Mouse (Mus musculus) heart, embryonic 16.5 days (tissue): ENCODE measurements at regions not wholly inside any gene's neighbourhood (a gene's known extent, or its start where the extent isn't known, plus 50 kb on each side); places are given as distances from the start of the nearest gene placed in this dataset. TPM values are rescaled to one million over a fixed set of nuclear protein-coding genes. Genes with fewer than 3 reads are reported as not detected.

Experiments
- ATAC-seq: fragments of 200-750 bp; cut with Nextera tagmentation; replicated peaks from 2 replicates; pipeline ENCODE4 v1.8.0; 2017; ENCODE audit warnings: moderate number of reproducible peaks; ENCODE audit not compliant: insufficient read depth, low FRiP score; ENCODE audit errors: extremely low read depth
- H3K27ac ChIP-seq: fragments of 300-500 bp; sonication (generic); 2 replicates; pipeline ENCODE4 v1.5.1; 2014; ENCODE audit warnings: mild to moderate bottlenecking, low read length, control low read depth, moderate library complexity
- H3K27me3 ChIP-seq: fragments of 300-500 bp; sonication (generic); 2 replicates; pipeline ENCODE4 v1.6.1; 2014; ENCODE audit warnings: low read length, mixed read lengths; ENCODE audit not compliant: control insufficient read depth, insufficient read depth
- H3K36me3 ChIP-seq: fragments of 300-500 bp; sonication (generic); 2 replicates; pipeline ENCODE4 v1.6.1; 2014; ENCODE audit not compliant: control insufficient read depth, insufficient read depth
- H3K4me1 ChIP-seq: fragments of 300-500 bp; sonication (generic); 2 replicates; pipeline ENCODE4 v1.6.1; 2014; ENCODE audit warnings: low read length, mixed read lengths; ENCODE audit not compliant: control insufficient read depth, insufficient read depth
- H3K4me2 ChIP-seq: fragments of 300-500 bp; sonication (generic); 2 replicates; pipeline ENCODE4 v1.6.1; 2014; ENCODE audit warnings: low read depth, mild to moderate bottlenecking, control low read depth, low read length
- H3K4me3 ChIP-seq: fragments of 300-500 bp; sonication (generic); 2 replicates; pipeline ENCODE4 v1.5.1; 2014; ENCODE audit warnings: mild to moderate bottlenecking, control low read depth, low read length
- H3K9ac ChIP-seq: fragments of 300-500 bp; sonication (generic); 2 replicates; pipeline ENCODE4 v1.6.1; 2014; ENCODE audit warnings: low read length, control low read depth
- H3K9me3 ChIP-seq: fragments of 300-500 bp; sonication (generic); replicated peaks from 2 replicates; pipeline ENCODE4 v1.6.1; 2016; ENCODE audit warnings: low read length; ENCODE audit not compliant: control insufficient read depth
- WGBS: fragments of 180-500 bp; shearing (Covaris S2); extraction: QIAGEN DNeasy Blood & Tissue Kit; methylation state at CpG from one replicate; pipeline ENCODE4 v1.1.7; 2014; 5-methylcytosine and 5-hydroxymethylcytosine counted together
- microRNA-seq: library from miRNA; unstranded; fragments of <30 nt; microRNA quantifications from one replicate; pipeline ENCODE4, GENCODE M21; 2017

DNA sequence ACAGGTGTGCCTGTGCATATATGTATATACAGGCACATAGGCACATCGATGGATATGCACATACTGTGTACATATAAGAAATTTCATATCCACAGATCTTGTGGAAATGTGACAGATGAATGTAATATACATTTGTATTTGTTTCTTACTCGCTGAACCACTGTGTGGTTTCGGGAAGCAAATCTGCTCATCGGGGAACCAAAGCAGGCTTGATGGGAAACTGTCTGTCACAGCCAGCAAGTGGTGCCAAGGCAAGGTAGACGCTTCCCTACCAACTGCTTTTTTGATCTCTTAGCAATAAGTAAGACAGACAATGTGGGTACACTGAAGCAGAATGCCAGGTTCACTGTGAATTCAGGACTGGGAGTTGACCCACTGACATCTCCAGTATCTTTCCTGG is 80.3 kb upstream of the Sdk1 start:
- no peaks in the 10 kb centered on the region for H3K27me3 ChIP-seq
- ATAC-seq: no peak
- H3K27ac ChIP-seq: no peak overlapping the region
- no peak overlapping the region for H3K9ac ChIP-seq
- H3K4me1 ChIP-seq: no peaks in the 10 kb centered on the region
- no peak overlapping the region for H3K4me3 ChIP-seq
- H3K9me3 ChIP-seq: no peaks in the 10 kb centered on the region
- no peaks in the 10 kb centered on the region for H3K36me3 ChIP-seq
- H3K4me2 ChIP-seq: no peak overlapping the region
- 87% methylated on average over 5 of the region's 5 CpGs for WGBS

DNA sequence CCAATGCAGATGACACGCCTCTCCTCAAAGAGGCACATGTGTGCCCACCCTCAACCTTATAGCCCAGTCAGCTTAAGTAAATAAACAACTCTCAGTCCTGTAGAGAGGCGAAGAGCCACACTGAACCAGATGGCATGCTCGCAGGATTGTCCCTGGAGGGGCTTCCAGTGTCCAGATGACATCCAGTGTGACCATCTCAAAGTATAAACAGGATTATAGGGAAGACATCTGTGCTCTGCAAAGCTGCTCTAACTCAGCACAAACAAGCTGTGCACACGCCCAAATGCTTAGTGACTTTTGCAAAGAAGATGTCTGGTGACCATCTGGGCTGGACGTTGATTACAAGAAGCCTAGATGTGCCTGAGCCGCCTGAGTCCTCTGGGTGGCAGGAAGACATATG is 58.8 kb upstream of the Sdk1 start:
- no peaks in the 10 kb centered on the region for H3K9me3 ChIP-seq
- no peaks in the 10 kb centered on the region for H3K36me3 ChIP-seq
- no peaks in the 10 kb centered on the region for H3K4me1 ChIP-seq
- H3K9ac ChIP-seq: no peak overlapping the region
- no peaks in the 10 kb centered on the region for H3K27me3 ChIP-seq
- H3K4me2 ChIP-seq: no peak overlapping the region
- 63% methylated on average over 6 of the region's 6 CpGs for WGBS
- no peak for ATAC-seq
- H3K4me3 ChIP-seq: no peak overlapping the region
- H3K27ac ChIP-seq: no peak overlapping the region

GRCm38 (mm10) chr5:141189033-141189432 is 52.3 kb upstream of the Sdk1 start:
- no peaks in the 10 kb centered on the region for H3K36me3 ChIP-seq
- H3K4me2 ChIP-seq: no peak overlapping the region
- no peak overlapping the region for H3K4me3 ChIP-seq
- H3K9ac ChIP-seq: no peak overlapping the region
- H3K9me3 ChIP-seq: no peaks in the 10 kb centered on the region; the same call in 1 of the 2 replicates
- no peaks in the 10 kb centered on the region for H3K27me3 ChIP-seq
- H3K27ac ChIP-seq: no peak overlapping the region
- WGBS: 64% methylated on average over 2 of the region's 2 CpGs
- no peaks in the 10 kb centered on the region for H3K4me1 ChIP-seq
- ATAC-seq: no peak

Small RNAs in the stretch of these regions (microRNA-seq; reads per million reads assigned to microRNA genes)
- not detected for gene Gm26113
